Mouse (Mus musculus) layer of hippocampus, adult 8-10 months (tissue): ENCODE data around the gene Hexa. TPM values are rescaled to one million over a fixed set of nuclear protein-coding genes. Genes with fewer than 3 reads are reported as not detected.

Source experiments
- DNase-seq, 2 experiments: peaks; one replicate each; pipeline ENCODE4 v3.0.0; 2022; ENCODE audit warnings: low spot score in 2 of 2
- total RNA-seq, 4 experiments: library from RNA; stranded (reverse); gene quantifications; 2 replicates each; pipeline ENCODE4 v1.2.4; 2022

Hexa gene
- total RNA-seq, 4 experiments from 2014 or later, result 49.0 to 144 (median 85.2) TPM

- no peak for DNase-seq
Measured at GRCm38 (mm10) chr9:59552610-59553009, 13.3 kb downstream of the Hexa start.

GRCm38 (mm10) chr9:59553719-59554118, 14.4 kb downstream of the Hexa start:
- no peak for DNase-seq

GRCm38 (mm10) chr9:59565600-59565999, 26.3 kb downstream of the Hexa start:
- DNase-seq, result peak; percentile 38 to 64

- peak in 1 of 2 experiments; percentile 55 for DNase-seq
Measured at GRCm38 (mm10) chr9:59567111-59567510, 27.8 kb downstream of the Hexa start.

GRCm38 (mm10) chr9:59571852-59572251, 32.5 kb downstream of the Hexa start:
- DNase-seq, result no peak

DNA sequence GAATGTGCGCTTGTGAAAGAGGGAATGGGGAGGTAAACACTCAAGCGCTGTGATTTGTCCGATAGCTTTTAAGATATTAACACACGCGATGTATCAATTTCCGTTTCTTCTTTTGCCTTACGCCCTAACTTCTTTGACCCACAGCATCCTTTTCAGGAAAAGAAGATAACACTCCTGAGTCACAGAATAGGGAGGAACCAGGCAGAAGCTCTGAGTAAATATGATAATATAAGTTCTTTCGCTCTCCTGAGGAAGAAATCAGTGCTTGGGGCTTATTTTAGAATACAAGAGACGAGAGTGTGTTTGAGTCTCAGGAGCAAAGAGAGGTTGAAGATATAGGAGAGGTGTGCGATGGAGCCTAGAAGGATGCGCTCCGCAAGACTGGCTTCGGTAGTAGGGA, 38.1 kb downstream of the Hexa start:
- no peak for DNase-seq

DNA sequence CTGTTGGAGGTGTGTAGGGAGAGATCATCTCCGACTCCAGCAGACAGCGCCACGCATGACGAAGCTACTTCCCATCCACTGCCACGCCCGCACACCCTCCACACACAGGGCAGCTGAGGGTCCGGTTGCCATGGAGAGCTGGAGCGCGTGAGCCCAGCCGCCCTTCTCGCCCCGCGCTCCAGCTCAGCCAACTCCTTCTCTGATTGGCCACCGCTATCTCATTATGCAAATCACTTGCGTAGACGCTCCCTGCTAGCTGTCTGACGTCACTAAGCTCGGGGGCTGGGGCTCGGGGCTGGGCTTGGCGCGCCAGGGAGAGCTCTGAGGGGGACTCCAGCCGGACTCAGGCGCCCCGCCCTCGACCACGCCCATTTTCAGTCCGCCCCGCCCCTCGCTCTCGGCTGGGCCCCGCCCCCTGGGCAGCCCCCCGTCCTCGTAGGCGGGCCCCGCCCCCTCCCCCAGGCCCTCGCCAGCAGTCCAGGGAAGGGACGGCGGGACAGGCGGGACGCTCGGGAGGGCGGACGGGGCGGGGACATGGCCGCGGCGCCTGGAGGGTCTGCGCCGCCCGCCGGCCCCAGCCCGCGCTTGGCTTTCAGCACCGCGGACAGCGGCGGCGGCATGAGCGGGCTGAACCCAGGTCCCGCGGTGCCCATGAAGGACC, 38.6 kb downstream of the Hexa start, which contains the start of gene Celf6:
Gene Celf6 (plus strand): TSS at position 74 of the 661 bp plus-strand sequence.
- DNase-seq, result peak; percentile 91 to 93

DNA sequence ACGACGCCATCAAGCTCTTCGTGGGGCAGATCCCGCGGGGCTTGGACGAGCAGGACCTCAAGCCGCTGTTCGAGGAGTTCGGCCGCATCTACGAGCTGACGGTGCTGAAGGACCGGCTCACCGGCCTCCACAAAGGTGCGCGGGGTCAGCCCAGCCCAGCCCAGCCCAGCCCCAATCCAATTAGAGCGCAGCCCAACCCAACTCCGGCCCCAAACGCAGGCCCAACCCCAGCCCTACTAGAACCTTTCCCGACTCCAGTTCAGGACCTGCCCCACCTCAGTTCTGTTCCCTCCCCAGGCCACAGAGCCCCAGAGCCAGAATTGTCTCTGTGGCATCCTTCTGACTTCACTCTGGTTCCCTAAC, 39.1 kb downstream of the Hexa start:
- DNase-seq, result no peak

- DNase-seq, result peak; percentile 73 to 80
Measured at GRCm38 (mm10) chr9:59584871-59585308, 45.5 kb downstream of the Hexa start.

DNA sequence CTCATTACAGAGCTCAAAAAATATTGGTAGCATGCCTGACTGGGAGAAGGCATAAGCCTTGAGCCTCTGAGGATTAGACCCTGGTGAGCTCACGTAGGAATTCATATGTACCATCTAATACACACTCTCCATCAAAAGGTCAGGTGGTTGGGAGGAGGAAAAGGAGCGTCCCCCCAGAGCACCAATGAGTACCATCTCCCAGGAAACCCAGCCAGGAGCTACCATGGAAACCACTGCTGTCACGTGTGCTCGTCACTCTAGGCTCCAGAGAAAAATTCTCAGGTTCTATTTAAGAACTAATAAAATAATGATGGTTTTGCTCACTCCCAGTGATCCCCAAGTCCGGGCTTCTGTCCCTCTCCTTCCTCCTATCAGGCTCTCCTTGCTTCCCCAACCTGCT, 48.9 kb downstream of the Hexa start:
- peak; percentile 45 to 48 for DNase-seq

GRCm38 (mm10) chr9:59588710-59589671, 49.7 kb downstream of the Hexa start:
- peak; percentile 79 to 89 for DNase-seq

- DNase-seq, result peak; percentile 49 to 50
Measured at GRCm38 (mm10) chr9:59589703-59590439, 50.5 kb downstream of the Hexa start.

DNA sequence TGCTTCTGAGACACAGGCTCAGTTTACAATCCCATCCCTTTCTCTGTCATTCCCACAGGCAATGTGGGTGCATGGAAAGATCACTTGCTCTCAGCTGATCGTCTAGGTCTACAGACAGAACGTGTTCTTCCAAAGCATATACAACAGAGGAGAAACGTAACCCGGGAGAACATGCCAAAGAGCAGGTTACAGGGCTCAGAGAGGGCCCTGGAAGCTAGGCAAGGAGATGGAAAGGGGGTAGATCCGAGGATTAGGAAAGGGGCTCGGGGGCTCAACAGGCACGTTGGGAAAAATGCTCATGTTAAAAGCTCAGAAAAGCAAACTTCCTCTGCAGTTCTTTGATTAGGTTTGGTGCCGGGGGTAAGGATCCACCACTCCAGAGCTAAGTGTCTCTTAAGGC, 62.3 kb downstream of the Hexa start:
- no peak for DNase-seq

DNA sequence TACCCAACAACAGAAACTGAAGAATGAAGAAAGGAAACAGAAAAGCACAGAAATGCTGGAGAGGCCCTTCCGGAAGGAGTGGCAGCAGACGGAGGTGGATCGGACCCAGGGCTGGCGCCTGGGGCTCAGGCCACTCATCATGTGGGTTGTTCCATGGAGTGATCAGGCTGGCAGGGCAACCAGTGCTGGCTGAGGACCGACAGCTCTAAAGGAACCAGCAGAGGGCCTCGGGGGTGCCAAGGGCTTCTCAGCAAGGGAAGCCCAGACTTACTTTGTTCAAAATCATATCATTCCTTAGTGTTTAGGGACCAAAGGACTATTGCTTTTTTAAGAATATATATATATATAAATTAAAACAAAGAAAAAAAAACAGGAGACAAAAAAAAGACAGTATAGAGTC, 66.6 kb downstream of the Hexa start:
- DNase-seq, result no peak

DNA sequence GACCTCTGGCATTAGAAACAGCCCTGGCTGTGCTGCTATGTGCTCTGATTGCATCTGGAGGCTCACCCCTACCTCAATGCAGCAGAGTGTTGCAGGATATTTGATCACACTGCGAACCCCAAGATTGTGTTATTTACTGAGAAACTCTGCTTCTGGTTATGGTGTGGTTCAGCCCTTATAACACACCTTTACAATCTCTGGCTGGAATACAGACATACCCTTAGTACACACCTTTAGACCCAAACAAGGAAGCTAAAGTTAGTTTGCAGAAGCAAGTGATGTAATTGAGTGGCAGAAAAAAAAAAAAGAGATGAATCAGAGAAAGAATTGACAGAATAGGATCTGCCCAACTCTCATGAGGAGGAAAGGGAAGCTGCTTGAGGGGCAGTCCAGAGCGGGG, 71.6 kb downstream of the Hexa start:
- DNase-seq, result no peak

Other genes with a start within 250 kb of the Hexa start
- 10 to 100 TPM; 15.3 to 19.8 (median 17.9) TPM for gene Adpgk, start 248.0 kb upstream of the Hexa start, total RNA-seq
- 10 to 100 TPM; 35.8 to 49.9 (median 43.4) TPM for gene Bbs4, start 186.0 kb upstream of the Hexa start, total RNA-seq
- 100 to 1,000 TPM in 3 of 4 experiments, 10 to 100 TPM in 1; 93.4 to 113 (median 105) TPM for gene Arih1, start 52.9 kb upstream of the Hexa start, total RNA-seq
- gene Tmem202, start 307 bp downstream of the Hexa start, total RNA-seq, result 1 to 10 TPM; 1.8 to 3.3 (median 2.9) TPM
- gene Celf6, start 38.4 kb downstream of the Hexa start, total RNA-seq, result 10 to 100 TPM; 27.3 to 34.8 (median 31.1) TPM
- gene Parp6, start 77.7 kb downstream of the Hexa start, total RNA-seq, result 100 to 1,000 TPM; 118 to 145 (median 127) TPM
- 1,000 to 10,000 TPM; 1,385 to 1,484 (median 1,437) TPM for gene Pkm, start 116.8 kb downstream of the Hexa start, total RNA-seq
- 1 to 10 TPM; 6.5 to 9.7 (median 7.3) TPM for gene Gramd2, start 140.6 kb downstream of the Hexa start, total RNA-seq
- gene Senp8, start 211.2 kb downstream of the Hexa start, total RNA-seq, result 10 to 100 TPM in 2 of 4 experiments, 1 to 10 TPM in 2; 8.0 to 13.4 (median 10.0) TPM
- gene Myo9a, start 211.4 kb downstream of the Hexa start, total RNA-seq, result 10 to 100 TPM; 55.3 to 80.0 (median 65.7) TPM